Mouse (Mus musculus) lung, postnatal 0 days (tissue): ENCODE data around the gene Plod1.

Experiments
- CTCF ChIP-seq: IDR thresholded peaks from 2 replicates; pipeline ENCODE4 v1.5.1; 2016; ENCODE audit warnings: antibody characterized with exemption, mild to moderate bottlenecking
- EP300 ChIP-seq: IDR thresholded peaks from 2 replicates; pipeline ENCODE4 v1.6.1; 2016; ENCODE audit warnings: antibody characterized with exemption, mild to moderate bottlenecking, control low read depth

DNA sequence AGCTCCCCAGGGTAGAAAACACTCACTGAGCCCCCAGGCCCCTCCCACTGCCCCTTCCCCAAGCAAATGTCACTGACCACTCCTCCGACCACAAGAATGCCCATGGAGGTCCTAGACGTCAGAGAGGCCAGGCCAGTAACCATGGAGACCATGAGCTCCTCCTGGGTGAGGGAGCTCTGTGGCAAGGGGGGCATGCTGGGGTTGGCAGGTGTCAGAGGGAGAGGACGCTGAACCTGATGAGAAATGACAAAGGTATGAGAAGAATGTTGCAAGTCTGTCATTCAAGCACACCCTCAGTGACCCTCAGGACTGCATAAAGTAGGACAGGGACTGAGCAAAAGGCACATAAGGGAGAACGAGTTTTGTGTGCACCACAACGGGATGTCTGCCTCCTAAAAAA, 56.7 kb downstream of the Plod1 start:
- TF ChIP-seq CTCF (no peak), EP300 (no peak)
